Mouse (Mus musculus) forebrain, embryonic 14.5 days (tissue): ENCODE measurements around the gene Dhcr24. TPM values are rescaled to one million over a fixed set of nuclear protein-coding genes. Genes with fewer than 3 reads are reported as not detected.
A peak's percentile ranks its signal among the peaks of the same experiment; 100 is the strongest.

Experiments used
- ATAC-seq: fragments of 200-750 bp; cut with Nextera tagmentation; 2 replicates; pipeline ENCODE4 v1.8.0; 2017; ENCODE audit warnings: mild to moderate bottlenecking, moderate library complexity
- DNase-seq: peaks from one replicate; pipeline ENCODE4 v3.0.0-alpha.2; 2015; ENCODE audit warnings: low spot score
- H3K27ac ChIP-seq: fragments of 300-500 bp; sonication (generic); 2 replicates; pipeline ENCODE4 v1.5.1; 2014; ENCODE audit warnings: low read depth, mild to moderate bottlenecking, control low read depth, low read length, moderate library complexity
- H3K27me3 ChIP-seq: fragments of 300-500 bp; sonication (generic); replicated peaks from 2 replicates; pipeline ENCODE4 v1.6.1; 2014; ENCODE audit warnings: low read length, control low read depth, mixed read lengths; ENCODE audit not compliant: control insufficient read depth, insufficient read depth
- H3K36me3 ChIP-seq: fragments of 300-500 bp; sonication (generic); 2 replicates; pipeline ENCODE4 v1.6.1; 2014; ENCODE audit warnings: low read length, control low read depth; ENCODE audit not compliant: control insufficient read depth, insufficient read depth
- H3K4me1 ChIP-seq: fragments of 300-500 bp; sonication (generic); 2 replicates; pipeline ENCODE4 v1.6.1; 2014; ENCODE audit warnings: antibody characterized with exemption, low read length, control low read depth; ENCODE audit not compliant: control insufficient read depth, insufficient read depth
- H3K4me2 ChIP-seq: fragments of 300-500 bp; sonication (generic); 2 replicates; pipeline ENCODE4 v1.6.1; 2014; ENCODE audit warnings: mild to moderate bottlenecking, control low read depth, low read length
- H3K4me3 ChIP-seq: fragments of 300-500 bp; sonication (generic); 2 replicates; pipeline ENCODE4 v1.5.1; 2014; ENCODE audit warnings: low read depth, low read length, control low read depth
- H3K9ac ChIP-seq: fragments of 300-500 bp; sonication (generic); 2 replicates; pipeline ENCODE4 v1.6.1; 2014; ENCODE audit warnings: mild to moderate bottlenecking, low read length, control low read depth, moderate library complexity
- H3K9me3 ChIP-seq: fragments of 300-500 bp; sonication (generic); replicated peaks from 2 replicates; pipeline ENCODE4 v1.6.1; 2016; ENCODE audit warnings: low read length, control low read depth, mixed read lengths; ENCODE audit not compliant: control insufficient read depth
- WGBS: fragments of 180-500 bp; shearing (Covaris S2); extraction: QIAGEN DNeasy Blood & Tissue Kit; methylation state at CpG from one replicate; pipeline ENCODE4 v1.1.7; 2014; 5-methylcytosine and 5-hydroxymethylcytosine counted together
- polyA plus RNA-seq: library from polyadenylated mRNA; unstranded; fragments of >200 nt; fragmentation: Nextera tagmentation; extraction: Ambion mirVana; gene quantifications from 2 replicates; pipeline ENCODE4 v1.2.1, GENCODE M21; 2014

Dhcr24 gene
- polyA plus RNA-seq, 1 experiment from 2014 or later: 16.6 TPM

DNA sequence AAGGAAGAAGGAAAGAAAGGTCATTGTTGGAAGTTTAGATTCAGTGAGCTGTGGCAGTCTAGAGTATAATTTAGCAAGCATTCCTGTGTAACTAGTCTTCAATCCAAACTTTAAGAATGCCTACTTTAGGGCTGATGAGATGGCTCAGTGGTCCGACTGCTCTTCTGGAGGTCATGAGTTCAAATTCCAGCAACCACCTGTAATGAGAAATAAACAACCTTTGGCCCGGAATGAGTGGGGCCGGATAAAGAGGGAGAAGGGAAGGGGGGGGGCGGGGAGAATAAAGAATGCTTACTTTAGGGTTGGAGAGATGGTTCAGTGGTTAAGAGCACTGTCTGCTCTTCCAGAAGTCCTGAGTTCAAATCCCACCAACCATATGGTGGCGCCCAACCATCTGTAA, 3.6 kb upstream of the Dhcr24 start:
- no peak overlapping the region for H3K9ac ChIP-seq
- H3K4me2 ChIP-seq: no peak overlapping the region
- DNase-seq: no peak
- peaks cover 9% of the 10 kb centered on the region for H3K4me1 ChIP-seq
- ATAC-seq: no peak
- H3K27me3 ChIP-seq: no peaks in the 10 kb centered on the region
- WGBS: 83% methylated on average over 5 of the region's 5 CpGs
- no peaks in the 10 kb centered on the region for H3K9me3 ChIP-seq
- H3K4me3 ChIP-seq: no peak overlapping the region
- no peaks in the 10 kb centered on the region for H3K36me3 ChIP-seq
- H3K27ac ChIP-seq: no peak overlapping the region

- Histone ChIP-seq H3K4me2 (no peak overlapping the region), H3K36me3 (no peaks in the 10 kb centered on the region), H3K9me3 (no peaks in the 10 kb centered on the region), H3K27me3 (no peaks in the 10 kb centered on the region), H3K4me3 (no peak overlapping the region), H3K9ac (no peak overlapping the region), H3K4me1 (peaks cover 16% of the 10 kb centered on the region), H3K27ac (no peak overlapping the region)
- DNase-seq: no peak
- no CpG with 5 or more reads among the region's 1 CpGs for WGBS
- no peak for ATAC-seq
Observed at GRCm38 (mm10) chr4:106557978-106558377, 2.9 kb upstream of the Dhcr24 start.

DNA sequence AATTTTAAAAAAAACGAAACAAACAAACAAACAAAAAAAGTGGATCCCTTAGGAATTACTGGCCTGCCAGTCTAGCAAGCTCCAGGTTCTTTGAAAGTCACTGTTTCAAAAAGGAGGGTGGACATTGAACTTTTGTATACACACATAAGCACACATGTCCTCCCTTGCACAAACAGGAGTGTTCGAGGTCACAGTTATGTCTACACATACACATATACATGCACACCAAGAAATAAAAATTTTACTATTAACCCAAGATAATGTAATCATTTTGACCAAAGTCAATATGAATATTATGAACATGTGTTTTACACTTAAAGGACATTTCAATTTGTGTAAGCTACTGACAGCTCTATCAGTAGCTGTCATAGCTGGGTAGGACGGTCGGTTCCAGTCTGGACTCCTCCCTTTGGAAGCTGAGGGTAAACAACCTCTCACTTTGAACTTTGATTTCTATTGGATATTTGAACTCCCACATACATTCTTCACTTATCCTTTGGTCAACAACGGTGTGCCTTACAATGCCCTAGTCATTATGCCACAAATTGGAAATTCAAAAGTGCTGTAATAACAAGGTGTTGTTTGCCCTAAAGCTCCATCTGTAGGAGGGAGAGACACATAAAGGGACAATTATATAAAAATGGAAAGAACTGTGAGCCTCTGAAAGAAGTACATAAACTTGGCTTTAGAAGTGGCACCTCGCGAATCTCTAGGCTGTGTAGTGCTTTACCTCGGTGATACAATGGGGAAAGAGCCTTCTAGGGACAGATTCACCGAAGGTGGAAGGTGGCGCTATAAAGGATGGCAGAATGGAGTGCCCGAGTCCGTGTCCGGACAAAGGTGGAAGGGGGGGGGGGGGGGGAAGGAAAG, 1.3 kb upstream of the Dhcr24 start:
- H3K4me1 ChIP-seq: peaks cover 24% of the 10 kb centered on the region
- H3K9me3 ChIP-seq: no peaks in the 10 kb centered on the region
- H3K27ac ChIP-seq: 0 out of 2 replicates have a peak overlapping the region, but pooled peaks have one; percentile 70
- H3K4me2 ChIP-seq: peak overlapping the region; percentile 73
- no peaks in the 10 kb centered on the region for H3K27me3 ChIP-seq
- 40% methylated on average over 10 of the region's 13 CpGs for WGBS
- peaks cover 5% of the 10 kb centered on the region for H3K36me3 ChIP-seq
- H3K9ac ChIP-seq: peak overlapping the region; percentile 84
- DNase-seq: peak; percentile 9
- H3K4me3 ChIP-seq: peak overlapping the region; percentile 91; the same call in 1 of the 2 replicates
- no peak for ATAC-seq

GRCm38 (mm10) chr4:106560213-106560845, 509 bp upstream of the Dhcr24 start:
- peak overlapping the region; percentile 70 for H3K27ac ChIP-seq

GRCm38 (mm10) chr4:106562006-106562405, 1.2 kb downstream of the Dhcr24 start:
- peak overlapping the region; percentile 84 for H3K9ac ChIP-seq
- H3K36me3 ChIP-seq: peaks cover 30% of the 10 kb centered on the region
- peak overlapping the region; percentile 91 for H3K4me3 ChIP-seq
- DNase-seq (no peak), ATAC-seq (no peak)
- H3K4me2 ChIP-seq: peak overlapping the region; percentile 73
- H3K27me3 ChIP-seq: no peaks in the 10 kb centered on the region
- H3K4me1 ChIP-seq: peaks cover 24% of the 10 kb centered on the region
- no peaks in the 10 kb centered on the region for H3K9me3 ChIP-seq
- WGBS: 12% methylated on average over 6 of the region's 6 CpGs
- no peak overlapping the region for H3K27ac ChIP-seq

More at GRCm38 (mm10) chr4:106560213-106560845, 509 bp upstream of the Dhcr24 start:
- no peaks in the 10 kb centered on the region for H3K9me3 ChIP-seq
- peak overlapping the region; percentile 84 for H3K9ac ChIP-seq
- H3K27me3 ChIP-seq: no peaks in the 10 kb centered on the region
- H3K36me3 ChIP-seq: peaks cover 13% of the 10 kb centered on the region
- ATAC-seq (no peak), DNase-seq (no peak)
- 2% methylated on average over 19 of the region's 20 CpGs for WGBS
- peaks cover 24% of the 10 kb centered on the region for H3K4me1 ChIP-seq
- peak overlapping the region; percentile 73 for H3K4me2 ChIP-seq
- H3K4me3 ChIP-seq: peak overlapping the region; percentile 91

- peaks cover 24% of the 10 kb centered on the region for H3K4me1 ChIP-seq
- peaks cover 41% of the 10 kb centered on the region for H3K36me3 ChIP-seq
- peak overlapping the region; percentile 91 for H3K4me3 ChIP-seq
- no peaks in the 10 kb centered on the region for H3K9me3 ChIP-seq
- no peak for DNase-seq
- ATAC-seq: no peak
- no peaks in the 10 kb centered on the region for H3K27me3 ChIP-seq
- whole genome bisulfite sequencing: 52% methylated on average over 9 of the region's 9 CpGs
- peak overlapping the region; percentile 73 for H3K4me2 ChIP-seq
- H3K27ac ChIP-seq: no peak overlapping the region
- H3K9ac ChIP-seq: peak overlapping the region; percentile 84
Observed at GRCm38 (mm10) chr4:106562837-106563790, 2.3 kb downstream of the Dhcr24 start.

DNA sequence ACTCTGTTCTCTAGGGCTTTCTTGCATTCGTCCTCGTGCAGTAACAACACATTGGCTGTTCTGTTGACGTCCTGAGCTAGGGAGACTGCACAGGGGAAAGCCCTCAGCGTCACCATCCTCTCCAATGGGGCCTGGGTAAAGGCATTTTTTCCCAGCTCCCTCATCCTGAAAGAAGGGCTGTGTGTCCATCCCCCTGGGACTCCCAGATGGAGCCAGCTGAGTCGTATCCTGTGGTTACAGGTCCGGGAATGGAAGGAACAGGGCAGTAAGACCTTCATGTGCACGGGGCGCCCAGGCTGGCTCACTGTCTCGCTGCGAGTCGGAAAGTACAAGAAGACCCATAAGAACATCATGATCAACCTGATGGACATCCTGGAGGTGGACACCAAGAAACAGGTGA, 3.3 kb downstream of the Dhcr24 start:
- DNase-seq (no peak), ATAC-seq (no peak)
- Histone ChIP-seq H3K4me2 (peak overlapping the region; percentile 73; the same call in 1 of the 2 replicates), H3K36me3 (peaks cover 43% of the 10 kb centered on the region), H3K9ac (no peak overlapping the region), H3K4me3 (no peak overlapping the region), H3K4me1 (peaks cover 24% of the 10 kb centered on the region), H3K9me3 (no peaks in the 10 kb centered on the region), H3K27me3 (no peaks in the 10 kb centered on the region), H3K27ac (no peak overlapping the region)
- WGBS: 92% methylated on average over 11 of the region's 11 CpGs

DNA sequence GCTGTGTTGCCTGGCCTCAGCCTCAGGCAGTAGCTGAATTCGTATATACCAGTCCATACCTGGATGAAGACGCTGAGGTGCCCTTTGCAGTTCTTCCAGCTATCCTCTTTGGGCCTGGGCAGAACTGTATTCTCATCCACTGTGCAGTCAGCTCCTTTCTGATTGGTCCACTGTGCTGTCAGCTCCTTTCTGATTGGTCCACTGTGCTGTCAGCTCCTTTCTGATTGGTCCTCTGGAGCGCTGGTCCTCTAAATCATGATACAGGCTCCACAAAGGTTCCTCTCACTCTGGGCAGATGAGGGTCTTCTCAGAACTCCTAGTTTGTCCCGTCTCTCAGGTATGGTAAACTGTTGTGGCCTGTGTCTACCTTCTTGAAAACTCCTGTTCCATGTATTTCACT, 8.8 kb downstream of the Dhcr24 start:
- no peaks in the 10 kb centered on the region for H3K9me3 ChIP-seq
- H3K36me3 ChIP-seq: peaks cover 88% of the 10 kb centered on the region
- H3K9ac ChIP-seq: no peak overlapping the region
- no peaks in the 10 kb centered on the region for H3K27me3 ChIP-seq
- WGBS: 91% methylated on average over 4 of the region's 4 CpGs
- no peak for DNase-seq
- no peak overlapping the region for H3K4me3 ChIP-seq
- no peak for ATAC-seq
- no peak overlapping the region for H3K27ac ChIP-seq
- H3K4me1 ChIP-seq: no peaks in the 10 kb centered on the region
- no peak overlapping the region for H3K4me2 ChIP-seq
